Mouse (Mus musculus) forebrain, embryonic 14.5 days (tissue): ENCODE data around the gene Fndc3c1. TPM values are rescaled to one million over a fixed set of nuclear protein-coding genes. Genes with fewer than 3 reads are reported as not detected.
A peak's percentile ranks its signal among the peaks of the same experiment; 100 is the strongest.
"Not testable (repeated sequence)": the region's sequence is repeated elsewhere in the genome, so short reads cannot be mapped to it uniquely, and the experiment has no call there.

Source experiments
- ATAC-seq: fragments of 200-750 bp; cut with Nextera tagmentation; 2 replicates; pipeline ENCODE4 v1.8.0; 2017; ENCODE audit warnings: mild to moderate bottlenecking, moderate library complexity
- DNase-seq: peaks from one replicate; pipeline ENCODE4 v3.0.0-alpha.2; 2015; ENCODE audit warnings: low spot score
- H3K27ac ChIP-seq: fragments of 300-500 bp; sonication (generic); 2 replicates; pipeline ENCODE4 v1.5.1; 2014; ENCODE audit warnings: low read depth, mild to moderate bottlenecking, control low read depth, low read length, moderate library complexity
- H3K27me3 ChIP-seq: fragments of 300-500 bp; sonication (generic); replicated peaks from 2 replicates; pipeline ENCODE4 v1.6.1; 2014; ENCODE audit warnings: low read length, control low read depth, mixed read lengths; ENCODE audit not compliant: control insufficient read depth, insufficient read depth
- H3K36me3 ChIP-seq: fragments of 300-500 bp; sonication (generic); 2 replicates; pipeline ENCODE4 v1.6.1; 2014; ENCODE audit warnings: low read length, control low read depth; ENCODE audit not compliant: control insufficient read depth, insufficient read depth
- H3K4me1 ChIP-seq: fragments of 300-500 bp; sonication (generic); 2 replicates; pipeline ENCODE4 v1.6.1; 2014; ENCODE audit warnings: antibody characterized with exemption, low read length, control low read depth; ENCODE audit not compliant: control insufficient read depth, insufficient read depth
- H3K4me2 ChIP-seq: fragments of 300-500 bp; sonication (generic); 2 replicates; pipeline ENCODE4 v1.6.1; 2014; ENCODE audit warnings: mild to moderate bottlenecking, control low read depth, low read length
- H3K4me3 ChIP-seq: fragments of 300-500 bp; sonication (generic); 2 replicates; pipeline ENCODE4 v1.5.1; 2014; ENCODE audit warnings: low read depth, low read length, control low read depth
- H3K9ac ChIP-seq: fragments of 300-500 bp; sonication (generic); 2 replicates; pipeline ENCODE4 v1.6.1; 2014; ENCODE audit warnings: mild to moderate bottlenecking, low read length, control low read depth, moderate library complexity
- H3K9me3 ChIP-seq: fragments of 300-500 bp; sonication (generic); replicated peaks from 2 replicates; pipeline ENCODE4 v1.6.1; 2016; ENCODE audit warnings: low read length, control low read depth, mixed read lengths; ENCODE audit not compliant: control insufficient read depth
- WGBS: fragments of 180-500 bp; shearing (Covaris S2); extraction: QIAGEN DNeasy Blood & Tissue Kit; methylation state at CpG from one replicate; pipeline ENCODE4 v1.1.7; 2014; 5-methylcytosine and 5-hydroxymethylcytosine counted together
- microRNA-seq: library from miRNA; unstranded; fragments of <30 nt; microRNA quantifications from one replicate; pipeline ENCODE4, GENCODE M21; 2016
- polyA plus RNA-seq: library from polyadenylated mRNA; unstranded; fragments of >200 nt; fragmentation: Nextera tagmentation; extraction: Ambion mirVana; gene quantifications from 2 replicates; pipeline ENCODE4 v1.2.1, GENCODE M21; 2014

The Fndc3c1 gene
- 0.74 and 1.1 TPM in 2 replicates for polyA plus RNA-seq

- DNase-seq, result peak; percentile 28
- H3K36me3 ChIP-seq, result no peaks in the 10 kb centered on the region
- H3K4me3 ChIP-seq, result peak within 1 kb of the TSS; percentile 35
- H3K9ac ChIP-seq, result 0 out of 2 replicates have a peak within 1 kb of the TSS, but pooled peaks have one; percentile 29
- peak within 1 kb of the TSS; percentile 65 for H3K4me2 ChIP-seq
- WGBS, result 32% methylated on average over 39 of the region's 39 CpGs
- H3K9me3 ChIP-seq, result no peaks in the 10 kb centered on the region
- H3K27ac ChIP-seq, result no peak within 1 kb of the TSS
- peak; percentile 93 for ATAC-seq
- H3K27me3 ChIP-seq, result no peaks in the 10 kb centered on the region
- H3K4me1 ChIP-seq, result no peaks in the 10 kb centered on the region
Measured at GRCm38 (mm10) chrX:106485101-106485651, at the start of gene Fndc3c1. Gene Fndc3c1, minus strand, starts transcription at chrX:106485401.

- H3K9me3 ChIP-seq, result no peaks in the 10 kb centered on the region
- ATAC-seq, result no peak
- H3K4me2 ChIP-seq, result no peak overlapping the region
- no peak for DNase-seq
- H3K27ac ChIP-seq, result no peak overlapping the region
- H3K9ac ChIP-seq, result no peak overlapping the region
- H3K27me3 ChIP-seq, result no peaks in the 10 kb centered on the region
- H3K4me1 ChIP-seq, result no peaks in the 10 kb centered on the region
- no peak overlapping the region for H3K4me3 ChIP-seq
- WGBS, result 42% methylated on average over 10 of the region's 10 CpGs
- no peaks in the 10 kb centered on the region for H3K36me3 ChIP-seq
Measured at GRCm38 (mm10) chrX:106486451-106486850, 1.2 kb upstream of the Fndc3c1 start.

GRCm38 (mm10) chrX:106485671-106486070 is 470 bp upstream of the Fndc3c1 start:
- H3K36me3 ChIP-seq, result no peaks in the 10 kb centered on the region
- H3K9me3 ChIP-seq, result no peaks in the 10 kb centered on the region
- H3K4me2 ChIP-seq, result peak overlapping the region; percentile 65
- peak; percentile 49; the same call in 1 of the 2 replicates for ATAC-seq
- H3K27me3 ChIP-seq, result no peaks in the 10 kb centered on the region
- H3K4me3 ChIP-seq, result peak overlapping the region; percentile 35
- 0 out of 2 replicates have a peak overlapping the region, but pooled peaks have one; percentile 29 for H3K9ac ChIP-seq
- 29% methylated on average over 12 of the region's 13 CpGs for WGBS
- DNase-seq, result no peak
- H3K27ac ChIP-seq, result no peak overlapping the region
- H3K4me1 ChIP-seq, result no peaks in the 10 kb centered on the region

- 60% methylated on average over 2 of the region's 2 CpGs for WGBS
- H3K27me3 ChIP-seq, DNase-seq: not testable (repeated sequence)
Measured at GRCm38 (mm10) chrX:106479891-106480290, 5.3 kb downstream of the Fndc3c1 start.

GRCm38 (mm10) chrX:106385304-106385703 is 99.9 kb downstream of the Fndc3c1 start:
- Histone ChIP-seq H3K9me3 (no peaks in the 10 kb centered on the region), H3K4me3 (no peak overlapping the region), H3K36me3 (no peaks in the 10 kb centered on the region), H3K27ac (no peak overlapping the region), H3K4me1 (no peaks in the 10 kb centered on the region), H3K27me3 (no peaks in the 10 kb centered on the region), H3K4me2 (no peak overlapping the region), H3K9ac (no peak overlapping the region)
- ATAC-seq, result no peak
- peak; percentile 30 for DNase-seq

More at GRCm38 (mm10) chrX:106479891-106480290, 5.3 kb downstream of the Fndc3c1 start:
- H3K4me2 ChIP-seq, H3K36me3 ChIP-seq, H3K9ac ChIP-seq, H3K27ac ChIP-seq, H3K9me3 ChIP-seq, ATAC-seq, H3K4me1 ChIP-seq, H3K4me3 ChIP-seq: not testable (repeated sequence)

GRCm38 (mm10) chrX:106380608-106381007 is 104.6 kb downstream of the Fndc3c1 start:
- H3K4me1 ChIP-seq, result no peaks in the 10 kb centered on the region
- H3K9ac ChIP-seq, result no peak overlapping the region
- H3K27me3 ChIP-seq, result no peaks in the 10 kb centered on the region
- H3K36me3 ChIP-seq, result no peaks in the 10 kb centered on the region
- DNase-seq, result no peak
- no peaks in the 10 kb centered on the region for H3K9me3 ChIP-seq
- H3K4me3 ChIP-seq, result no peak overlapping the region
- no peak overlapping the region for H3K4me2 ChIP-seq
- ATAC-seq, result no peak
- H3K27ac ChIP-seq, result no peak overlapping the region

Small RNAs within 50 kb of the gene (microRNA-seq; reads per million reads assigned to microRNA genes)
- not detected for gene Gm27428

Other genes starting within 250 kb of the Fndc3c1 start
- gene Fnd3c2, start 230.0 kb downstream of the Fndc3c1 start, polyA plus RNA-seq, result not detected in 2 replicates
- 0.15 TPM in 1 of 2 replicates, not detected in the other for gene Gm5127, start 97.8 kb upstream of the Fndc3c1 start, polyA plus RNA-seq
- 0.22 and 0.48 TPM in 2 replicates for gene Cysltr1, start 118.3 kb upstream of the Fndc3c1 start, polyA plus RNA-seq